Mouse (Mus musculus): ENCODE measurements around the gene Akap10.
"Not testable (repeated sequence)": the region's sequence is repeated elsewhere in the genome, so short reads cannot be mapped to it uniquely, and the experiment has no call there.

The Akap10 gene

DNA sequence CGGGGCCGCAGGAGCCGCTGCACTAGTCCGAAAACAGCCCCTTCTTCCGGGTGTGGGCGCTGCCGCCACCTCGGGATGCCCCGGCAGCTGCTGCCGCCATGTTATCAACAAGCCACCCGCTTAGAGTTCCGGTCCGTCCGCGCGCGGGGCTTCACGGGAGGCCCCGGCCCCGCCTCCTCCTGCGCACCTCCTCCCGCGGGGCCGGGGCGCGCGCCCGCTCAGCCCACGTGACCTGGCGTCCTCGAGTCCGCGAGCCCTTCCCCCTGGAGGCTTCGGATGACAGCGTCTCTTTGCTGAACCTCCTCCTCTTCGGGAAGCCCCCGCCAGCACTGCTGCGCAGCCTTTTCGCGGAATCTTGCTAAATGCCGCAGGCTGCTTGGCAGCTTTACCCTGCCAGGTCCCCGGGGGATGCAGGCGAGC, at the start of gene Akap10:
Akap10 (minus strand) TSS at position 155 of the 420 bp plus-strand sequence.
- DNase-seq (ENCODE audit: low spot score) = peak; percentile 95

DNA sequence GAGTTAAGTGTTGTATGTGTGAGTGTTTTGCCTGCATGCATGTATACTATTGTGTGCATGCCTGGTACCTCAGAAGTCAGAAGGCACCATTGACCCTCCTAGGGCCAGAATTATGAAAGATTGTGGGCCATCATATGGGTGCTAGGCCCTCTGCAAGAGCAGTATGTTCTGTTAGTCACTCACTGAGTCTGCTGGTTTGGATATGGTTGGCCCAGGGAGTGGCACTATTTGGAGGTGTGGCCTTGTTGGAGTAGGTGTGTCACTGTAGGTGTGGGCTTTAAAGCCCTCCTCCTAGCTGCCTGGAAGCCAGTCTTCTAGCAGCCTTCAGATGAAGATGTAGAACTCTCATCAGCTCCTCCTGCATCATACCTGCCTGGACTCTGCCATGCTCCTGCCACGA, 45.7 kb upstream of the Akap10 start:
- no peak for DNase-seq (ENCODE audit: low spot score)

DNA sequence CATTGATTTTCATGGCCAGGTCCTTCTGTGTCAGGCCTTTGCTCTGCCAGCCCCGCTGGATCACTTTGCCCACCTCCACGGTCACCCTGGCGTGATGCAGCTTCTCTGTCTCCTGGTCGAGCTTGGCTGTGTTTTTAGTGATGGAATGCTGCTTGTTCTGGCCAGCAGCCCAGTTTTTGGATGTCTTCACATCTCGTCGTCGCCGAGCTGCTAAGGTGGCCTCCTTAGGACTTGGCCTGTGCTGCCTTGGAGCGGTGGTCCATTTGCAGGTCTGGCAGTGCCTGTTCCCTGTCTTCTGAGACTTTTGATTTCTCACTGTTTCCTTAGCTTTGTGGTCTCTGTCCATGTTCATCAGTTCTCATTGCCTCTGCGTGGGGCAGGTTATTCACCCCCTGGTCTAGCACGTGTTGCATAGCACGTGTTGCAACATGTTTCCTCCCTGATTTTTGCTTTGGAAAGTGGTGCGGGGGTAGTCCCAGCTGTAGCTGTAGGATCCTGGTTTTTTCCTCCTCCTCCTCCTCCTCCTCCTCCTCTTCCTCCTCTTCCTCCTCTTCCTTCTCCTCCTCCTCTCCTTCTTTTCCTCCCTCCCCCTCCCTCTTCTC, 44.2 kb upstream of the Akap10 start:
- no peak for DNase-seq (ENCODE audit: low spot score)

DNA sequence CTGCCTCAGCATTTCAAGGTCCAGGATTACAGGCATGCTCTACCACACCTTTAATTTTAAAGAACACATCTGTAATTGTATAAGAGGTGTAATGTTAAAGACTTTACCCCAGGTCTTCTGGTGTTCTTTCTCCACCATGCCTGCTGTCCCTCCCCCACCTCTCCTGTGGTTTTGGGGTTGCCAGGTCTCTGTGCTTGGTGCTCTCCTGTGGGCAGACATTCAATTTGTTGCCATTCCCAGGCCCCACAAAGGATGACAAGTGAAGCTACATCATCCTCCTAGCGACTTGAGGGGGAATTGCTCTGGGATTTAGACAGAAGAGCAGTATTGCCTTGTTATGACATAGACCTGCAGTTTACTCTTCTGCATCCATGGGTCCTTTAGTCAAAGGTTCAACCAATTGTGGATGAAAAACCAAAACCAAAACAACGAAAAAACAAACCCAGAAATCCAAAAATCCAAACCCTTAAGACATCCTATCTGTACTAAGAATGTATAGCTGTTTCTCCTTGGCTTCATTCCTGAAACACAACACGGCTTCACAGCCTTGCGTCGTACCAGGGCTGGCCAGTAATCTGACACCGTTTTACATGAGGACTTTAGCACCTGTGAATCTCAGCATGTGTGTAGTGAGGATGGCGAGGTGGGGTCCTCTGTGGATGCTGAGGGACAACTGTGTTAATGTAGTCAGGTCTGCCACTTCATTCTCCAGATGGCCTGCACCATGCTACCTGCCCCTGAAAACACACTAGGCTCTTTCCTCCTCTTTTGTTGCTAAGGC, 41.6 kb upstream of the Akap10 start:
- no peak for DNase-seq (ENCODE audit: low spot score)

DNA sequence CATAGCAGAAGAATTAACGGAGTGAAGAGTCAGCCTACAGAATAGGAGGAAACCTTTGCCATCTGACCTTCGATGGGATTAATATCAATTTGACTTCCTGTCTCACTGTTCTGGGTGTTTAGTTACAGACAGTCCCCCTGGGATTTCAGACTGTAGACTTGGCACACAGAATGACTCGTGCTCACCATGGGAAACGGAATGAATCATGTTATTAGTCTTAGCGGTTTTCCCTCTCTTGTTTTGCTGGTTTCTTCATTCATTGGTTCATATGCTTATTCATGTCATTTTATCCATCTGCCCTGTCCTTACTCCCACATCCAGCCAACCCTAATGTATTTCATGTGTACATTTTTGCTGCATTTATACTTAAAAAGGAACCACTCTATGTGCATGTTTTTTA, 40.8 kb upstream of the Akap10 start:
- DNase-seq (ENCODE audit: low spot score) = peak; percentile 38

DNA sequence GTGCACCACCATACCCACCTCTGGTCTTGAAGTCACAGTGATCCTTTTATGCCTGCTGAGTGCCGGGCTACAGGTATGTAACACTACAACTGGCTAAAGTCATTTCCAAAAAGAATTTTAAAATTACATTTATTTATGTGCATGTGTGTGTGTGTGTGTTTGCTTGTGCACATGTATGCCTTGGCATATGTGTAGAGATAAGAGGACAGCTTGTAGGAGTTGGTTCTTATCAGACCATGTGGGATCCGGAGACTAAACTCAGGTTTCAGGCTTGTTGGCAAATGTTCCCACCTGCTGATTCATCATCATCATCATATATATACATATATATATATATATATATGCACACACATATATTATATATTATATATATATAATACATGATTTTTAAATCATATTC, 38.8 kb upstream of the Akap10 start:
- no peak for DNase-seq (ENCODE audit: low spot score)

DNA sequence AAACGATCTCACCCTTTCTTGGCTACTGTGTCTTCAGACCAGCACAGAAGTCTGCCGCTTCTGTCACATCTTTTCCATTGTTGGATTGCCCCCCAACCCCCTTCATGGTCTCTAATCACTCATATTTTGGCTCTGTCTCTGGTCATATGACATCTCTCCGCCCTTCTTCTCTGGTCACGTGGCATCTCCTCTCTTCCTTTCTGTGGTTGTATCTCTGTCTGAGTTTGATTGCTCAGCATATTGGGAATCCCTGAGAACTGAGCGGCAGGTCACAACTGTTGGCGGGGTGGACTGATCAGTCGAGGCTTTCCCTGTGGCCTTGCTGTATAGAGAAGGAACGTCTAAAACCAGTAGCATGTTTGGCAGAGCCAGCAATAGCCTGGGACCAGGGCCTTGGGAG, 37.0 kb upstream of the Akap10 start:
- no peak for DNase-seq (ENCODE audit: low spot score)

DNA sequence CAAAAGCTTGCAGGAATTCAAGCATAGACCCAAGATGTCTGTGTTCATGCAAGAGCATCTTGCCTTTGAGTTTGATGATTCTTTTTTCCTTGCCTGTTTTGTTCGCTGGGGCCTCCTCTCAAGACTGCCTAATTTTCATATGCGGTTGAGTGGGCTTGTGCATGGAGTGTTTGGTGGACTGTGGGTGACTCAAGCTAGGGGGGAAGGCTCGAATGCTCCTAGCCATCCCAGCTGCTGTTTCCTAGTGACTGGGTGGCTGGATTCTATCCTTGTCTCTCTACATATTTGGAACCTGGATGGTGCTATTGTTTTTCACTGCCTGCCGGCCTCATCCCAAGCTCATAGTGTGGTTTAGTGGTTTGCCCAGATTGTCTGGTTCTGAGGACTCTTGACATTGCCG, 34.6 kb upstream of the Akap10 start:
- DNase-seq (ENCODE audit: low spot score) = no peak

DNA sequence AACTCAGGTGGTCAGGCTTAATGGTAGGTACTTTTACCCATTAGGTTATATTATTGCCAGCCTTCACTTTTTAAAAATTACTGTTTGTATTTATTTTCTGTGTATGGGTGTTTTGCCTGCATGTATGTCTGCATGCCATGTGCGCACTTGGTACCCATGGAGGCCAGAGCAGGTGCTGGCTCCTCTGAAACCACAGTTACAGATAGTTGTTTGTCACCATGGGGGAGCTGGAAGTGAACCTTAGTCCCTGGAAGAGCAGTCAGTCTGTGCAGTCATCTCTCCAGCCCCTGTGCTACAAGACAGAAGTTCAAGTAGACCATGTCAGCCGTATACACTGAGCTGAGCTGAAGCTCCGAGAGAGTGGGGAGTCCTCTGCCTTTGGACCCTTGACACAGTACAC, 33.1 kb upstream of the Akap10 start:
- DNase-seq (ENCODE audit: low spot score) = no peak

DNA sequence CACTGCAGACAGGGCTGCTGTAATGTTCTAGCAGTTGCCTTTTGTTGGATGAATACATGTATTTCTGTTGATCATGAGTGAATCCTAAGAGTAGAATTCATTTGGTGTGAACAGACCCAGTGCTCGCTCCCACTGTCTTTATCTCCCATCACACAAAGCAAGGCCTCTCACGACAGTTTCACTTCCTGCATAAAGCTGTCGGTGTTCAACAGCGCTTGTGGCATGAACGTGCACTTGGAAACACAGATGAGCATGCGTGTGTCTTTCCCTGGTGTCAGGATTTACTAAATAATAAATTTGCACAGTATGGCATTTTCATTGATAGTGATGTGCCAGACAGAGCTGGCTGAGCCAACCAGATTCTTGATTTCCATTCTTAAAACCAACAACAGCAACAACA, 32.6 kb upstream of the Akap10 start:
- no peak for DNase-seq (ENCODE audit: low spot score)

DNA sequence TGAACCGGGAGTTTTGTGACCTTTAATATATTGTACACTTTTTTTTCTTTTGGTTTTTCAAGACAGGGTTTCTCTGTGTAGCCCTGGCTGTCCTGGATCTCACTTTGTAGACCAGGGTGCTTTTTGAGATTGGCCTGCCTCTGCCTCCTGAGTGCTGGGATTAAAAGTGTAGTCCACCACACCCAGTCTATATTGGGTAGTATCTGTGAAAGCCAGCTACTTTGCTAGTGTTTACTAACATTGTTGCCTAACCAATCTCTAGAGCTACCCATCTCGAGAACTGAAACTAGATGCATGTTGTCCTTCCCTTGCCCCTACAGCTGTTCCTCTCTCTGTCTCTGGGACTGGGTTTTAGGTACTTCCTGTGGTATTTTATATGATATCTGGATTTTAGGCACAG, 30.0 kb upstream of the Akap10 start:
- DNase-seq (ENCODE audit: low spot score) = no peak

DNA sequence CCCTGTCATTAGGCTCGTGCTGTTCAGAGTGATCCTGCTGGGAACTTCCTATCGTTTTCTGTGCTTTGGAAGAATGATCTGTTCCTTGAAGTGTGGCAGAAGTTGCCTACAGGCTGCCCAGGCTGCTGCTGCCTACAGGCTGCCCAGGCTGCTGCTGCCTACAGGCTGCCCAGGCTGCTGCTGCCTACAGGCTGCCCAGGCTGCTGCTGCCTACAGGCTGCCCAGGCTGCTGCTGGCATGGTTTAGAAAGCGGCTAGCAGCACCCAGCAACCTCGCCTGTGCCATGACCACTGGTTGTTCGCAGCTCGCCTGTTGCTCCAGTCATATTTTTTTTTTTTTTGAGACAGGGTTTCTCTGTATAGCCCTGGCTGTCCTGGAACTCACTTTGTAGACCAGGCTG, 28.7 kb upstream of the Akap10 start:
- not testable (repeated sequence) for DNase-seq (ENCODE audit: low spot score)

DNA sequence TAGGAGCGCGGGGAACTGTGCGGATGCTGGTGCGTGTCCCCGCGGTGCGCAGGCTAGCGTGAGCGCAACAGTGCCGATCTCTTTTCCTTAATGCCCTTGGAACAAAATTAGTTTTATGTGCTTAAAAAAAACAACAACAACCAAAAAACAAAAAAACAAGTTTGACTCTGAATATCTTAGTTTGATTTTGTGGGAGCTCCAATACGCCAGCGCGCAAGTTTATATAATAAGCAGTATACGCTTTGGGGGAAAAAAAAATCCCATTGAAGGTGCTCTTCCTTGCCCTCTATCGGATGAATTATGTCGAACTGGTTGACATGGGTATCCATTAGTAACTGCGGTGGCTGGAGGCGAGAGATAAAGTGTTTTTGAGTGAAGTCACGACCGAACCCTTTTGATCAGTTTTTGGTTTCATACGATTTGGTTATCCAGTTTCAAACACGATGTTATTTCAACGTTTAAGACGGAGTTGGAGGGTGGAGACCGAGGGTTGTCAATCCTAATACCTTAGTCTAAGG, 27.3 kb upstream of the Akap10 start:
- DNase-seq (ENCODE audit: low spot score) = peak; percentile 28

DNA sequence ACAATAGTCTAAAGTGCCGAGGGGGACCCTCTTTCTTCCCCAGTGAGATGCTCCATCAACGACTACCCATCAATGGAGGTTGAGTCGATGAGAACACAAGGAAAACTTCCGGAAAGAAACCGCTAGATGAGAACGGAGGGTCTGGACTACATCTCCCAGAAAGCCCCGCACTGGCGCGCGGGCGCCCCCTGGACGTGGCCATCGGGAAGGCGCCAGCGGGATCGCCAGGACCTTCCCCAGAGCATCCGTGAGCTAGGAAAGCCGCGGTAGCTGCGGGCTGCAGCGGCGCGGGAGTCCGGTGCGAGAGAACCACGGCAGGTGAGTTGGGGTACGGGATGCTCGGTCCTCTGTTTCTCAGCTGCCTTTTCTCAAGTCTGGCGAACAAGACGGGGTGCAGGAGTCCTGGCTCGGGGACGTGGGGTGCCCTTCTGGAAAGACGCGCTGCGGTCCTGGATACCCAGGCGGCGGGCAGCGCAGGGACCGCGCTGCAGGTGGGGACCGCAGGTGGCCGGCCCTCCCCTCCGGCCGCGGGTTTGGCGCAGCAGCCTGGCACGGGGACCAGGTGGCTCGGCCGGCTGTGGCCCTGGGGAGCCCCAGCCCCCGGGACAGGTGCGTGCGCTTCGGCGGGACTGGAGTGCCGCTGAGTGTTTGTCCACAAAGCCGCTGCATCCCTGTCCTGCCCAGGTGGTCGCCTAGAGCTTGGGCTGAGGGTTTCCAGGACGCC, 26.7 kb upstream of the Akap10 start, which contains the start of gene Specc1:
Specc1 (plus strand) TSS at position 192 of the 724 bp plus-strand sequence.
- peak; percentile 88 for DNase-seq (ENCODE audit: low spot score)

DNA sequence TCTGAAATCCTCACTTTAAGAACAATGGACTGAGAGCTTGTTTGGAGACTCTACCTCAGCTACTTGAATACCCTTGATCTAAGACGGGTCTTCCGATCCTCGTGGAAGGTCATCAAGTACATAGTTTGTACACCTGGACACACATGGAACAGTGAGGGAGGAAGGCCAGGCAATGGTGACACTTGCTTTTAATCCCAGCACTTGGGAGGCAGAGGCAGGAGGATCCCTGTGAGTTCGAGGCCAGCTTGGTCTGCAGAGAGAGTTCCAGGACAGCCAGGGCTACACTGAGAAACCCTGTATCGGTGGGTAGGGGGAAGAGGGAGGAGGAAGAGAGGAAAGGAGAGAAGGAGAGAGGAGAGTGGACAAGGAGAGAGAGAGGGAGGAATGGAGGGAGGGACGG, 25.9 kb upstream of the Akap10 start:
- DNase-seq (ENCODE audit: low spot score) = no peak

DNA sequence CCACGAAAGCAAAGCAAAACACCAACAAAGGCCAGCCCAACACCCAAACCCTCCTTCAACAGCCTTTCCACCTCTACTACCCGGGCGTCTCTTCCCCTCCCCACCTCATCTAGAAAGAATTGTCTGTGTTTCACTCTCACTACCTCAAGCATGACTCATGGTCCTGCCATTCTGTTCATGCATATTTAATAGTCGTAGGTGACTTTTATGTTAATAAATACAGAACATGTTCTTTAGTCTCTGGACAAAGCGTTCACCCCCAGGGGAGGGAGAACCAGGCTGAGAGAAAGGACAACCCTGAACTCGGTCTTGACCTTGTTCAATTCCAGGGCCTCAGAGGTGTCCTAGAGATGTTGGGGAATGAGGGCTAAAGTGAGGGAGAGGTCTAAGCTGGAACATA, 25.1 kb upstream of the Akap10 start:
- no peak for DNase-seq (ENCODE audit: low spot score)

DNA sequence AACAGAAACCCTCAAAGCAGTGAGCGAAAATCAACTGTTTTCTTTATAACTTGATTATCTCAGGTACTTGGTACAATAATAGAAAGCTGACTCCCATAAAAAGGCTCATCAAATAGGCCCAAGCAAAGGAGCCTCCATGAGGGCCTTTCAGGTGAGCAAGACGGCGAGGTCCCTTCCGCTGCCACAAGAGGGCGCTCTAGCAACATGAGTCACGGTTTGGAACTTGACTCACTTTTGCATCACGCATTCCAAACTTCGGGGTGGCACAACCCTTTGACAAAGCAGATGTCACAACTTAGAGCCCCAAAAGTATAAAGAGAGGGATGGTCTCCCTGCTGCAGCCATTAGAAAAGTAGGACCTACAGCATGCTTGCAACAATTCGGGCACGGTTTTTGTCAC, 20.6 kb upstream of the Akap10 start:
- peak; percentile 70 for DNase-seq (ENCODE audit: low spot score)

DNA sequence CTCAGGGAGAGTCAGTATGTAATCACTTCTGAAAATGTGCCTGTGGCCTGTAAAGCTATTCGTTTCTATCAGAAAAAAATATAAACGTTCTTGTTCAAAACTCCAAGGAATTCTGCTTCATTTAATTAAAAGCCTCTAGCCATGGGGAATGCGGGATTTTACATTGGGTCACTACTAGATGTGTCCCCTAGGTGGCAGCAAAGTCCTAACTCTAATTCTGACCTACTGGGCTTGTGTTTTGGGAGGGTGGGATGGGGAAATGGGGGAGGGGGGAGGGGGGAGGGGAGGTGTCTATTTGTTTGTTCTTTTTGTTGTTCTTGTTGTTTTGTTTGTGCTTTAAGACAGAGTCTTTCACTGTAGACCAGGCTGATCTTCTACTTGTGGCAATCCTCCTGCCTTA, 19.3 kb upstream of the Akap10 start:
- peak; percentile 60 for DNase-seq (ENCODE audit: low spot score)

DNA sequence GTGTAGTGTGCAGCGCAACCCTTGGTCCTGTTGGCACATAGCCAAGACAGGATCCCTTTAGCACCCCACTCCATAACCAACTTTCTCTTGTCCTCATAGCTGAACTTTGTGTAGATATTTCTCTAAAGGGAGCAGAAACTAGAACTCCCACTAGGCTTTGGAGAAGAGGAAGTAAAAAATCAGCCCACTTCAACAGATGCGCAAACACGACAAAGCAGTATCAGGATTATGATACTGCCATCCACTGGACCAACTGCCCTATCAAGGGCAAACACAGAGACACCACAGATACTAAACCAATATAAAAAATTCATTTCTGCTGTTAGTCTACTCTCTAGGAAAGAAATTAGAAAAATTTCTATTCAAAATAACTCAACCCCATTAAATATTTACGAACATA, 16.6 kb upstream of the Akap10 start:
- no peak for DNase-seq (ENCODE audit: low spot score)

DNA sequence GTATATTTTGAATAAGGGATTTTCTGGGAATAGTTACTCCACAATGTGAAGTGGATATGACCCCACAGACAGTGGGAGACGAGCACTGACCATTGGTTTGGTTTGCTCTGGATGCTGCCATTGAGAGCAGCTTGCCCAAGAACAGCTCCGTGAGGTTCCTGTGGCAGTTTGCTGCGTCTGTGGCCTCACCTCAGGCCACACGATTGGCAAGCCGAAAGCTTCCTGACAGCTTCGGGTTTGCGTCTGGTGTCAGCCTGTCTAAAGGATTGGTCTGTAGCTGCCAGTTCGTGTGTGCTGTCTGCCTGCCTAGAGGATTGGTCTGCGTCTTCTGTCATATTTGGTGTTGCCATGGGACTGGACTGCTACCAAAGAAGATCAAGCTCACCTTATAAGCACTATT, 14.4 kb upstream of the Akap10 start:
- DNase-seq (ENCODE audit: low spot score) = no peak

DNA sequence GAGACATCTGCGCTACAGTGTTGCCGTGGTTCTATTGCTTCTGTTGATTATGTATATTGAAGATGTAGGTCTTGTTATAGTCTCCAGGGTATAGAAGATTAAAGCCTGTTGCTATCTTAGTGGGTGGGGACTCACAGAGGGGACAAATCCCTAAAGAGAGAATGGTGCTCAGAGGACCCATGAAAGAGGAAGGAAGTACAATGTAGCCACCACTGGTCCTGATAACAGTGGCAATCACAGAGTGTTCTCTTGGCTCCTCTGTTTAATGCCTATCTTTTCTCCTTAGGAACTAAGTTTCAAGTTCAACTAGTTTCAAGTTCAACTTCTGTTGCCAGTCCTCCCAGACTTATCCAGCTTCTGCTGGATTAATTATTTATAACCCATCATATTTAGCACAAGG, 12.9 kb upstream of the Akap10 start:
- DNase-seq (ENCODE audit: low spot score) = no peak

DNA sequence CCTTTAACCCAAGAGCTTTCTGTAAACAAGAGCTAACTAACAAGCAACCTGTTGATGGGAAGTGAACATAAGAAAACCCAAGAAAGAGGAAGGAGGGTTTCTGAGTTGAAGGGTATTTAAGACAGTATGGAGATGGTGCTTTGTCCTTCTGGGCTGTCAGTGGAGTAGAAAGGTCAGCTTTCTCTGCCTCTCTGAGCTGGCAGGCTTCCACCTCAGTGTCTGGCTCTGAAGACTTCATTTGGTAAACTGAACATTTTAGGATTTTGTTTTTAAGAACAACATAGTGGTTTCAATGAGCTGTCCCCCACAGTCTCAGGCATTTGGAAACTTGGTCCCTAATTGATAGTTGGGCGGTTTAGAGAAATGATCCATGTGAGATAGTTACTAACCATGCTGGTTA, 7.7 kb upstream of the Akap10 start:
- no peak for DNase-seq (ENCODE audit: low spot score)

All from MN1 (cell line).